Mouse (Mus musculus) stomach, postnatal 0 days (tissue): ENCODE measurements around the gene Cnih2.

Experiments used
- CTCF ChIP-seq: IDR thresholded peaks from 2 replicates; pipeline ENCODE4 v1.5.1; 2016; ENCODE audit warnings: antibody characterized with exemption, low read depth, mild to moderate bottlenecking, moderate library complexity
- EP300 ChIP-seq: optimal IDR thresholded peaks from 2 replicates; pipeline ENCODE3; 2016; ENCODE audit warnings: antibody characterized with exemption

- TF ChIP-seq CTCF, result no peak; the same call in 1 of the 2 replicates
- no peak for TF ChIP-seq EP300
Observed at GRCm38 (mm10) chr19:5072389-5073019, 25.8 kb downstream of the Cnih2 start.
